Mouse (Mus musculus) midbrain, embryonic 13.5 days (tissue): Measurements from ENCODE around the gene Eif5a. TPM values are rescaled to one million over a fixed set of nuclear protein-coding genes. Genes with fewer than 3 reads are reported as not detected.

Experiments used
- ATAC-seq: fragments of 200-750 bp; cut with Nextera tagmentation; 2 replicates; pipeline ENCODE4 v1.8.0; 2017; ENCODE audit warnings: mild to moderate bottlenecking, moderate TSS enrichment, moderate library complexity
- H3K27ac ChIP-seq: fragments of 300-500 bp; sonication (generic); 2 replicates; pipeline ENCODE4 v1.5.1; 2015; ENCODE audit warnings: inconsistent platforms, mild to moderate bottlenecking, moderate library complexity
- H3K27me3 ChIP-seq: fragments of 300-500 bp; sonication (generic); 2 replicates; pipeline ENCODE4 v1.6.1; 2015; ENCODE audit warnings: mild to moderate bottlenecking, inconsistent platforms
- H3K36me3 ChIP-seq: fragments of 300-500 bp; sonication (generic); 2 replicates; pipeline ENCODE4 v1.6.1; 2015; ENCODE audit warnings: mild to moderate bottlenecking, inconsistent platforms
- H3K4me1 ChIP-seq: fragments of 300-500 bp; sonication (generic); replicated peaks from 2 replicates; pipeline ENCODE4 v1.6.1; 2015; ENCODE audit warnings: inconsistent platforms
- H3K4me2 ChIP-seq: fragments of 300-500 bp; sonication (generic); replicated peaks from 2 replicates; pipeline ENCODE4 v1.6.1; 2015; ENCODE audit warnings: moderate library complexity, mild to moderate bottlenecking, inconsistent platforms
- H3K4me3 ChIP-seq: fragments of 300-500 bp; sonication (generic); replicated peaks from 2 replicates; pipeline ENCODE4 v1.5.1; 2015; ENCODE audit warnings: mild to moderate bottlenecking, inconsistent platforms
- H3K9ac ChIP-seq: fragments of 300-500 bp; sonication (generic); replicated peaks from 2 replicates; pipeline ENCODE4 v1.6.1; 2015; ENCODE audit warnings: mild to moderate bottlenecking, inconsistent platforms
- H3K9me3 ChIP-seq: fragments of 300-500 bp; sonication (generic); 2 replicates; pipeline ENCODE4 v1.6.1; 2016; ENCODE audit warnings: mild to moderate bottlenecking, inconsistent platforms
- WGBS: fragments of 180-500 bp; shearing (Covaris S2); methylation state at CpG from one replicate; pipeline ENCODE4 v1.1.7; 2015; 5-methylcytosine and 5-hydroxymethylcytosine counted together
- polyA plus RNA-seq: library from polyadenylated mRNA; unstranded; fragments of >200 nt; fragmentation: Nextera tagmentation; extraction: Ambion mirVana; gene quantifications from 2 replicates; pipeline ENCODE4 v1.2.1, GENCODE M21; 2015

The Eif5a gene
- polyA plus RNA-seq, 1 experiment from 2014 or later, result 1,188 TPM

DNA sequence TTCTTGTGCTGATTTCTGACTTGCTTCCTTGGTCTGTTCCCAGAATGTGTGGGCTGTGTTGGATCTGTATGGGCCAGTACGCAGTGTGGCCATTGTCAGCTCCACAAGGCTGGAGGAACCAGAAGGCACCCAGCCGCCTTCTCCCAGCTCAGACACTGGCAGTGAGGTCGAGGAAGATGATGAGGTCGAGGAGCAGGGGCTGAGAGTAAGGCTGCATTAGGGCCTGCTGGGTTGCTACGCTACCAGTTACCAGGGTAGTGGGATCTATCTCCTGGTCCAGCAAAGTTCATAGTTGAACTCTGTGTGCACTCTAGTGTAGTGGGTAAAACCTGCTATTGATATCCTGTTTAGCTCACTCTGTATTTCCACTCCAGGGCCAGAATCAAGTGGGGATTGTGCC is 12.6 kb downstream of the Eif5a start:
- Histone ChIP-seq H3K4me3 (no peak overlapping the region), H3K9me3 (no peaks in the 10 kb centered on the region), H3K36me3 (peaks cover 92% of the 10 kb centered on the region), H3K27ac (no peak overlapping the region), H3K9ac (no peak overlapping the region), H3K27me3 (no peaks in the 10 kb centered on the region), H3K4me2 (no peak overlapping the region), H3K4me1 (peaks cover 10% of the 10 kb centered on the region)
- no peak for ATAC-seq
- 92% methylated on average over 5 of the region's 5 CpGs for WGBS

GRCm38 (mm10) chr11:69908645-69909044 is 13.1 kb downstream of the Eif5a start:
- H3K4me1 ChIP-seq, result peaks cover 10% of the 10 kb centered on the region
- no peaks in the 10 kb centered on the region for H3K9me3 ChIP-seq
- no peak for ATAC-seq

GRCm38 (mm10) chr11:69904311-69904710 is 17.4 kb downstream of the Eif5a start:
- H3K36me3 ChIP-seq, result peaks cover 62% of the 10 kb centered on the region
- WGBS, result 96% methylated on average over 9 of the region's 9 CpGs
- H3K4me3 ChIP-seq, result no peak overlapping the region
- no peak overlapping the region for H3K9ac ChIP-seq
- H3K9me3 ChIP-seq, result no peaks in the 10 kb centered on the region
- no peaks in the 10 kb centered on the region for H3K27me3 ChIP-seq
- no peak for ATAC-seq
- no peak overlapping the region for H3K27ac ChIP-seq
- H3K4me1 ChIP-seq, result peaks cover 24% of the 10 kb centered on the region
- H3K4me2 ChIP-seq, result no peak overlapping the region

More at GRCm38 (mm10) chr11:69908645-69909044, 13.1 kb downstream of the Eif5a start:
- H3K9ac ChIP-seq, result no peak overlapping the region
- no peaks in the 10 kb centered on the region for H3K27me3 ChIP-seq
- WGBS, result 96% methylated on average over 11 of the region's 11 CpGs
- no peak overlapping the region for H3K4me3 ChIP-seq
- no peak overlapping the region for H3K4me2 ChIP-seq
- H3K27ac ChIP-seq, result no peak overlapping the region
- peaks cover 97% of the 10 kb centered on the region for H3K36me3 ChIP-seq

- peaks cover 37% of the 10 kb centered on the region for H3K4me1 ChIP-seq
- H3K27ac ChIP-seq, result no peak overlapping the region; the same call in 1 of the 2 replicates
- H3K4me2 ChIP-seq, result peak overlapping the region; percentile 95
- WGBS, result 88% methylated on average over 13 of the region's 13 CpGs
- H3K9ac ChIP-seq, result peak overlapping the region; percentile 97; the same call in 1 of the 2 replicates
- H3K9me3 ChIP-seq, result no peaks in the 10 kb centered on the region
- no peaks in the 10 kb centered on the region for H3K27me3 ChIP-seq
- peak overlapping the region; percentile 91 for H3K4me3 ChIP-seq
- no peak for ATAC-seq
- H3K36me3 ChIP-seq, result peaks cover 49% of the 10 kb centered on the region
Measured at GRCm38 (mm10) chr11:69902972-69903371, 18.8 kb downstream of the Eif5a start.

DNA sequence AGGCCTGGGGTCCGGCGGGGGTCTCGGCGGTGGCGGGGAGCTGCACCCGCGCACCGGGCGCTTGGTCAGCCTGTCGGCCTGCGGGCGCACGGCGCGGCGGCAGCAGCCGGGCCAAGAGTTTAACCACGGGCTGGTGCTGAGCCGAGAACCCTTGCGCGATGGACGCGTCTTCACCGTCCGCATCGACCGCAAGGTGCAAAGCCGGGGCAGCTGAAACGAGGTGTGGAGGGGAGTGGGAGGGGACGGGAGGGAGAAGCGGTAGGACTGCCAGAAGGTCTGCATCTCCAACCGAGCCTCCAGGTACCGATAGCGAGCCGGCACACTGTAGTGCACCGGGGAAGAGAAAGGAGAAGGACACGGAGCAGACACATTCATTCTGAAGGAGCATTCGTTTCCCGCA is 19.8 kb downstream of the Eif5a start:
- peaks cover 39% of the 10 kb centered on the region for H3K36me3 ChIP-seq
- no peaks in the 10 kb centered on the region for H3K9me3 ChIP-seq
- peak overlapping the region; percentile 98 for H3K27ac ChIP-seq
- peak overlapping the region; percentile 91 for H3K4me3 ChIP-seq
- under 1% methylated on average over 39 of the region's 39 CpGs for WGBS
- ATAC-seq, result no peak; the same call in 1 of the 2 replicates
- peaks cover 38% of the 10 kb centered on the region for H3K4me1 ChIP-seq
- H3K4me2 ChIP-seq, result peak overlapping the region; percentile 95
- H3K27me3 ChIP-seq, result no peaks in the 10 kb centered on the region
- H3K9ac ChIP-seq, result peak overlapping the region; percentile 97

DNA sequence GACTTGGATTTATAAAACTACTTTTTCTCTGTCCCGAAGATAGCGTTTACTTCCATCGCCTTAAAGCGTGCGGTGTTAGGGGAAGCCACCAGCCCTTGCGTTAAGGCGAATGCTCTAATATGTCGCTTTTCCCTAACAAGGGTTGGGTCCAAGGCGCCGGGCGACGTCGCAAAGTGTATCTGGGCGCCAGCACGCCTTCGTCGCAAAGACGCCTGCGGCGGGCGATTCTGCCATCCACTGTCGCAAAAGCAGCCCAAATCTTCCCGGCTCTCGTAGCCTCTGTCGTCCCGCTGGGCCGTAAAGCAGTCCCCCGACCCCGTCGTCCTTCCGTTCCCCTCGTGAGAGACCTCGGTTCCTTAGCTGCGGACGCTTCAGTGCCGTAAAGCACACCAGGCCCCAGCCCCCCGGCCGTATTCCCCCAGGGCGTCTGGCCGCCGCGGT is 20.3 kb downstream of the Eif5a start:
- H3K4me1 ChIP-seq, result peaks cover 38% of the 10 kb centered on the region
- no peaks in the 10 kb centered on the region for H3K27me3 ChIP-seq
- H3K4me3 ChIP-seq, result peak overlapping the region; percentile 91
- H3K27ac ChIP-seq, result peak overlapping the region; percentile 98
- peaks cover 33% of the 10 kb centered on the region for H3K36me3 ChIP-seq
- peak overlapping the region; percentile 95 for H3K4me2 ChIP-seq
- peak overlapping the region; percentile 97 for H3K9ac ChIP-seq
- no peaks in the 10 kb centered on the region for H3K9me3 ChIP-seq
- peak; percentile 75 for ATAC-seq
- under 1% methylated on average over 42 of the region's 42 CpGs for WGBS

- peaks cover 26% of the 10 kb centered on the region for H3K36me3 ChIP-seq
- WGBS, result under 1% methylated on average over 38 of the region's 38 CpGs
- peak within 1 kb of the TSS; percentile 91 for H3K4me3 ChIP-seq
- peak within 1 kb of the TSS; percentile 98 for H3K27ac ChIP-seq
- H3K4me2 ChIP-seq, result peak within 1 kb of the TSS; percentile 95
- H3K9me3 ChIP-seq, result no peaks in the 10 kb centered on the region
- no peaks in the 10 kb centered on the region for H3K27me3 ChIP-seq
- peak within 1 kb of the TSS; percentile 97 for H3K9ac ChIP-seq
- peak; percentile 95 for ATAC-seq
- peaks cover 38% of the 10 kb centered on the region for H3K4me1 ChIP-seq
Measured at GRCm38 (mm10) chr11:69900471-69901405, 21.0 kb downstream of the Eif5a start, which contains the start of the genes 2810408A11Rik and Neurl4. Gene 2810408A11Rik, minus strand, starts transcription at chr11:69900987. Gene Neurl4, plus strand, starts transcription at chr11:69901072.

DNA sequence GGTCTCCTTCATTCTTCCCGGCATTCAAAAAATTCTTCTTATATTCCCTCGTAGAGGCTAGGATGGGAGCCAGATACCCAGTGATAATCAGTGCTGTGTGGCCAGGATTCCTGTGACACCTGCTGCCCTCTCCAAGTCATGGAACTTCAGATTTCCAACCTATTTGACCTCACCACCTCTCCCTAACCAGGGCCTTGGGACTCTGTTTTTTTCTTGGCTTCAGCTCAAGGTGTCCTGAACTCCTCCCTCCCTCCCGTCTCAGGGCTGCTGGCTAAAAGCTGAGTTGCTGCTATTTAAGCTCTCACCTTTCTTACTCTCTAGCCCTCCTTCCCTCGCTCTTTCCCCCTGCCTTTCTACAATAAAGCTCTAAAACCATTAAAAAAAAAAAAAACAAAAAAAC is 21.9 kb downstream of the Eif5a start:
- Histone ChIP-seq H3K9ac (peak overlapping the region; percentile 97), H3K27me3 (no peaks in the 10 kb centered on the region), H3K4me2 (peak overlapping the region; percentile 95), H3K4me3 (peak overlapping the region; percentile 91), H3K9me3 (no peaks in the 10 kb centered on the region), H3K27ac (0 out of 2 replicates have a peak overlapping the region, but pooled peaks have one; percentile 98), H3K36me3 (peaks cover 18% of the 10 kb centered on the region), H3K4me1 (peaks cover 38% of the 10 kb centered on the region)
- 24% methylated on average over 4 of the region's 4 CpGs for WGBS
- ATAC-seq, result no peak

DNA sequence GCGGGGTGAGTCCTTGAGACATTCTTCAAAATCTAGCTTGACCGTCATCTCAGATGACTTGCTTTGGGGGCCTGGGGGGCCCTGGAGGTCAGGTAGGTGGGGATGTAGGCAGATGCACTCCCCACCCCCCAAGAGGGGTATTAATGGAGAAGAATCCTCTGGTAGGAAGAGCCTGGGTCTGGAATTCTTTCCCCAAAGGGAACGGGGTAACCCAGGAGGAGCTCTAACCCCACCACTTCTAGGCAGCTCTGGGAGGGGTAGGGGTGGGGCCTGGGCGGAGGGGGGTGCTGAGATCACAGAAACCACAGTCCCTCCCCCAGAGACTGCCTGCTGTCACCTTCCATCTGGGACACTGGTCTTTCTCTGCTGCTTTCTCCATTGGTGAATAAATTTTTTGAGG is 26.5 kb downstream of the Eif5a start, which contains the start of gene Acap1:
TSS of gene Acap1 (minus strand) at position 249 of the 400 bp plus-strand sequence.
- Histone ChIP-seq H3K27ac (no peak within 1 kb of the TSS), H3K9me3 (no peaks in the 10 kb centered on the region), H3K36me3 (no peaks in the 10 kb centered on the region), H3K27me3 (no peaks in the 10 kb centered on the region), H3K9ac (no peak within 1 kb of the TSS), H3K4me1 (peaks cover 21% of the 10 kb centered on the region), H3K4me3 (no peak within 1 kb of the TSS), H3K4me2 (no peak within 1 kb of the TSS)
- no peak for ATAC-seq
- 76% methylated on average over 4 of the region's 4 CpGs for WGBS

GRCm38 (mm10) chr11:69894671-69895070 is 27.1 kb downstream of the Eif5a start:
- H3K4me2 ChIP-seq, result no peak overlapping the region
- peaks cover 18% of the 10 kb centered on the region for H3K4me1 ChIP-seq
- WGBS, result 85% methylated on average over 5 of the region's 5 CpGs
- H3K4me3 ChIP-seq, result no peak overlapping the region
- H3K9ac ChIP-seq, result no peak overlapping the region
- no peaks in the 10 kb centered on the region for H3K27me3 ChIP-seq
- no peaks in the 10 kb centered on the region for H3K36me3 ChIP-seq
- no peak overlapping the region for H3K27ac ChIP-seq
- ATAC-seq, result no peak
- no peaks in the 10 kb centered on the region for H3K9me3 ChIP-seq

DNA sequence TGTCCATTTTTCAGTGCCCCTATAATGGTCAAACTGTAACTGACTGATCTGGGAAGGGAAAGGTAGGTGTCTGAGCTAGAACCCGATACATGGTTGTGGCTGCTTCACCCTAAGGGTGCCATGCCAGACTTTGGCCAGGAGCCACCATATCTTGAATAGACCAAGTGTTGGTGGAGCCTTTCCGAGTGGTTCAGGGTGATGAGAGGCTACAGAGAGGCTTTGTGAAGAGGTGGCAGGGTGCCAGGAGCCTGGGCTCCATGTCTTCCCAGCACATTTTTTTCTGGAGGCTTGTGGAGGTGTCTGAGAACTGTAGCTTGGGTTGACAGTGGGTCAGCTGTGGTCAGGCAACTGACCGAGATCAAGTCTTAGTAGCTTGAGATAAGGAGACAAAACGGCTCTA is 30.3 kb downstream of the Eif5a start:
- Histone ChIP-seq H3K9ac (no peak overlapping the region), H3K9me3 (no peaks in the 10 kb centered on the region), H3K27ac (no peak overlapping the region), H3K36me3 (no peaks in the 10 kb centered on the region), H3K4me2 (no peak overlapping the region), H3K27me3 (no peaks in the 10 kb centered on the region), H3K4me3 (no peak overlapping the region), H3K4me1 (no peaks in the 10 kb centered on the region)
- ATAC-seq, result no peak
- WGBS, result 81% methylated on average over 4 of the region's 4 CpGs
